In genomic region chr19:32386556-32387402, GRCm38 (mm10) we compare ENCODE assay signal across 7 mouse cellular contexts. TPM values are rescaled to one million over a fixed set of nuclear protein-coding genes. Genes with fewer than 3 reads are reported as not detected.
DNase-seq lines count a peak whose midpoint lies in the region; ATAC-seq and TF ChIP-seq lines count a peak whose summit lies in the region.

No protein-coding gene starts in this region.

- no peak overlapping the region for H3K27ac ChIP-seq in bone marrow macrophage, adult 2 months (ENCODE audit: insufficient read depth, low read depth, low read length)
- H3K27ac ChIP-seq in forebrain, postnatal 0 days (ENCODE audit: low read depth, low read length) = no peak overlapping the region
- H3K27ac ChIP-seq in hindbrain, embryonic 13.5 days = 0 out of 2 replicates have a peak overlapping the region, but pooled peaks have one; percentile 98
- peak overlapping the region; percentile 98 for H3K27ac ChIP-seq in midbrain, embryonic 10.5 days (replicated peaks)
- peak overlapping the region; percentile 45; the same call in 1 of the 2 replicates for H3K27ac ChIP-seq in stomach, postnatal 0 days (replicated peaks)

- no peak for TF ChIP-seq POLR2A in bone marrow macrophage, adult 2 months (IDR thresholded peaks at IDR 0.05; ENCODE audit: borderline replicate concordance, low read depth, low read length)

- H3K36me3 ChIP-seq in forebrain, postnatal 0 days (ENCODE audit: insufficient read depth) = no peaks in the 10 kb centered on the region
- no peaks in the 10 kb centered on the region for H3K36me3 ChIP-seq in hindbrain, embryonic 13.5 days
- peaks cover 9% of the 10 kb centered on the region for H3K36me3 ChIP-seq in midbrain, embryonic 10.5 days
- no peaks in the 10 kb centered on the region for H3K36me3 ChIP-seq in stomach, postnatal 0 days (ENCODE audit: control insufficient read depth, insufficient read depth, low read length)

- TF ChIP-seq CTCF in bone marrow macrophage, adult 2 months (IDR thresholded peaks at IDR 0.05; ENCODE audit: low read depth, low read length) = no peak
- no peak for TF ChIP-seq CTCF in forebrain, postnatal 0 days (IDR thresholded peaks at IDR 0.05; ENCODE audit: low read depth)
- no peak for TF ChIP-seq CTCF in stomach, postnatal 0 days (IDR thresholded peaks at IDR 0.05; ENCODE audit: low read depth)

- ATAC-seq in forebrain, postnatal 0 days = no peak
- no peak for ATAC-seq in hindbrain, embryonic 13.5 days (ENCODE audit: low FRiP score)
- ATAC-seq in stomach, postnatal 0 days (ENCODE audit: low FRiP score, low TSS enrichment) = no peak

- no peaks in the 10 kb centered on the region for H3K9me3 ChIP-seq in forebrain, postnatal 0 days (ENCODE audit: low read length)
- no peaks in the 10 kb centered on the region for H3K9me3 ChIP-seq in hindbrain, embryonic 13.5 days
- peaks cover 4% of the 10 kb centered on the region; the same call in 1 of the 2 replicates for H3K9me3 ChIP-seq in midbrain, embryonic 10.5 days (replicated peaks)
- no peaks in the 10 kb centered on the region for H3K9me3 ChIP-seq in stomach, postnatal 0 days (ENCODE audit: control insufficient read depth, low read length)

- peak; percentile 86 for DNase-seq in Muller cell, postnatal 12 days (ENCODE audit: inconsistent ontology term)
- DNase-seq in forebrain, postnatal 0 days = peak; percentile 9
- DNase-seq in left cerebral cortex, postnatal 14 days (ENCODE audit: low spot score in 2 of 2) = peak; percentile 30 to 57
- DNase-seq in midbrain, embryonic 10.5 days (ENCODE audit: low spot score) = no peak
- DNase-seq in stomach, postnatal 0 days (ENCODE audit: low spot score) = peak; percentile 77

- peak overlapping the region; percentile 88 for H3K4me2 ChIP-seq in forebrain, postnatal 0 days (ENCODE audit: low read depth)
- peak overlapping the region; percentile 89 for H3K4me2 ChIP-seq in hindbrain, embryonic 13.5 days
- H3K4me2 ChIP-seq in stomach, postnatal 0 days (replicated peaks; ENCODE audit: low read depth) = peak overlapping the region; percentile 97

- no peak for TF ChIP-seq EP300 in stomach, postnatal 0 days (optimal IDR thresholded peaks at IDR 0.05)

- intact Hi-C loops in left cerebral cortex, postnatal 14 days (cut with DNase I) = loop anchor here (5.0 to 10.0 kb wide), 6 partner anchors 44 to 412 kb away; partner anchors contain the start of gene Minpp1

- H3K9ac ChIP-seq in forebrain, postnatal 0 days = peak overlapping the region; percentile 87
- peak overlapping the region; percentile 88 for H3K9ac ChIP-seq in hindbrain, embryonic 13.5 days
- peak overlapping the region; percentile 86 for H3K9ac ChIP-seq in stomach, postnatal 0 days (ENCODE audit: low read length)

- WGBS in forebrain, postnatal 0 days = 20% methylated on average over 19 of the region's 19 CpGs
- WGBS in hindbrain, embryonic 13.5 days = 21% methylated on average over 19 of the region's 19 CpGs
- WGBS in midbrain, embryonic 10.5 days = 32% methylated on average over 19 of the region's 19 CpGs
- WGBS in stomach, postnatal 0 days = 17% methylated on average over 19 of the region's 19 CpGs

- H3K27me3 ChIP-seq in forebrain, postnatal 0 days (ENCODE audit: insufficient read depth, low read length) = no peaks in the 10 kb centered on the region
- no peaks in the 10 kb centered on the region for H3K27me3 ChIP-seq in hindbrain, embryonic 13.5 days
- peaks cover 9% of the 10 kb centered on the region for H3K27me3 ChIP-seq in midbrain, embryonic 10.5 days (ENCODE audit: low read depth, poor library complexity, severe bottlenecking)
- no peaks in the 10 kb centered on the region for H3K27me3 ChIP-seq in stomach, postnatal 0 days (ENCODE audit: control insufficient read depth, insufficient read depth, low read length)

- peak overlapping the region; percentile 79 for H3K4me3 ChIP-seq in bone marrow macrophage, adult 2 months (ENCODE audit: insufficient read depth, low read length)
- peak overlapping the region; percentile 87 for H3K4me3 ChIP-seq in forebrain, postnatal 0 days (ENCODE audit: low read depth, low read length)
- peak overlapping the region; percentile 85 for H3K4me3 ChIP-seq in hindbrain, embryonic 13.5 days
- peak overlapping the region; percentile 80 for H3K4me3 ChIP-seq in midbrain, embryonic 10.5 days
- peak overlapping the region; percentile 87 for H3K4me3 ChIP-seq in stomach, postnatal 0 days (ENCODE audit: low read depth, low read length)

- peaks cover 32% of the 10 kb centered on the region for H3K4me1 ChIP-seq in bone marrow macrophage, adult 2 months (ENCODE audit: control insufficient read depth, insufficient read depth, low read length)
- H3K4me1 ChIP-seq in forebrain, postnatal 0 days (ENCODE audit: insufficient read depth) = no peaks in the 10 kb centered on the region
- peaks cover 21% of the 10 kb centered on the region for H3K4me1 ChIP-seq in hindbrain, embryonic 13.5 days (replicated peaks)
- H3K4me1 ChIP-seq in midbrain, embryonic 10.5 days = peaks cover 36% of the 10 kb centered on the region
- H3K4me1 ChIP-seq in stomach, postnatal 0 days (replicated peaks; ENCODE audit: control insufficient read depth, insufficient read depth) = peaks cover 9% of the 10 kb centered on the region; the same call in 1 of the 2 replicates

RNA-seq across cellular contexts. Expression of gene Sgms1, which starts 2.7 kb away (rescaled TPM):
- 27.9 and 42.1 TPM in 2 replicates for polyA plus RNA-seq in bone marrow macrophage, adult 2 months (2012; ENCODE audit: insufficient read depth, insufficient read length, missing spikeins)
- 24.3 and 27.2 TPM in 2 replicates for total RNA-seq in forebrain, postnatal 0 days (2014; rRNA removed)
- polyA plus RNA-seq in forebrain, postnatal 0 days (2015; fragmentation: Nextera tagmentation; extraction: Ambion mirVana) = 8.2 and 17.0 TPM in 2 replicates
- 17.7 and 19.1 TPM in 2 replicates for polyA plus RNA-seq in hindbrain, embryonic 13.5 days (2015; fragmentation: Nextera tagmentation; extraction: Ambion mirVana)
- 10 to 100 TPM; 34.3 to 50.0 TPM for total RNA-seq in left cerebral cortex, postnatal 14 days (2021)
- 13.1 and 14.6 TPM in 2 replicates for polyA plus RNA-seq in midbrain, embryonic 10.5 days (2016; fragmentation: Nextera tagmentation; extraction: Ambion mirVana)
- polyA plus RNA-seq in stomach, postnatal 0 days (2015; fragmentation: Nextera tagmentation; extraction: Ambion mirVana) = 27.2 and 29.3 TPM in 2 replicates

Comparison
In these comparisons a context has a peak if more than half of its experiments do, and no peak if none do; other contexts are left out.
1. H3K27ac ChIP-seq: peak in hindbrain, embryonic 13.5 days (single experiment), midbrain, embryonic 10.5 days (single experiment) and stomach, postnatal 0 days (single experiment); none in bone marrow macrophage, adult 2 months (single experiment) and forebrain, postnatal 0 days (single experiment).
2. Peak in every context shown above with its lines, with median percentiles within 50 percentile points of each other: H3K4me3 ChIP-seq, H3K4me2 ChIP-seq and H3K9ac ChIP-seq.